ENCODE assay signal across 21 mouse cellular contexts in genomic region chr2:104981712-104982111, GRCm38 (mm10). TPM values are rescaled to one million over a fixed set of nuclear protein-coding genes. Genes with fewer than 3 reads are reported as not detected.
DNase-seq lines count a peak whose midpoint lies in the region; ATAC-seq and TF ChIP-seq lines count a peak whose summit lies in the region.
"Had no signal": no experiment of that assay in that cellular context is flagged by ENCODE, and none has a peak within 500 bp of the region (broad histone marks: within the 10 kb centered on the region; RNA-seq: fewer than 3 reads in every experiment).

No protein-coding gene starts in this region.

- no peak overlapping the region for H3K4me3 ChIP-seq in heart, embryonic 12.5 days
- H3K4me3 ChIP-seq in stomach, embryonic 14.5 days (ENCODE audit: low read depth, low read length): no peak overlapping the region
- no peak overlapping the region for H3K4me3 ChIP-seq in stomach, postnatal 0 days (ENCODE audit: low read depth, low read length)
- no peak overlapping the region for H3K4me3 ChIP-seq in neural tube, embryonic 15.5 days (replicated peaks)
- H3K4me3 ChIP-seq: embryonic facial prominence, embryonic 13.5 days; erythroblast, embryonic 14.5 days; heart, embryonic 10.5 days; layer of hippocampus, adult 2 months had no signal

- H3K4me1 ChIP-seq in heart, embryonic 12.5 days (replicated peaks): 0 out of 2 replicates have a peak, but pooled peaks cover 2% of the 10 kb centered on the region
- no peaks in the 10 kb centered on the region for H3K4me1 ChIP-seq in stomach, embryonic 14.5 days (ENCODE audit: control insufficient read depth, insufficient read depth, low read length)
- no peaks in the 10 kb centered on the region for H3K4me1 ChIP-seq in stomach, postnatal 0 days (replicated peaks; ENCODE audit: control insufficient read depth, insufficient read depth)
- H3K4me1 ChIP-seq in neural tube, embryonic 15.5 days: no peaks in the 10 kb centered on the region
- H3K4me1 ChIP-seq: embryonic facial prominence, embryonic 13.5 days; heart, embryonic 10.5 days had no signal

- no peak overlapping the region for H3K27ac ChIP-seq in heart, embryonic 12.5 days (ENCODE audit: poor library complexity, severe bottlenecking)
- H3K27ac ChIP-seq in stomach, embryonic 14.5 days (ENCODE audit: low read length): no peak overlapping the region
- no peak overlapping the region for H3K27ac ChIP-seq in stomach, postnatal 0 days (replicated peaks)
- no peak overlapping the region for H3K27ac ChIP-seq in neural tube, embryonic 15.5 days (replicated peaks)
- H3K27ac ChIP-seq: embryonic facial prominence, embryonic 13.5 days; heart, embryonic 10.5 days; hindbrain, postnatal 0 days; layer of hippocampus, adult 2 months had no signal

- H3K36me3 ChIP-seq in heart, embryonic 12.5 days: no peaks in the 10 kb centered on the region
- H3K36me3 ChIP-seq in stomach, embryonic 14.5 days (ENCODE audit: control insufficient read depth, insufficient read depth, low read length): no peaks in the 10 kb centered on the region
- no peaks in the 10 kb centered on the region for H3K36me3 ChIP-seq in stomach, postnatal 0 days (ENCODE audit: control insufficient read depth, insufficient read depth, low read length)
- no peaks in the 10 kb centered on the region for H3K36me3 ChIP-seq in neural tube, embryonic 15.5 days
- H3K36me3 ChIP-seq: embryonic facial prominence, embryonic 13.5 days; heart, embryonic 10.5 days had no signal

- H3K27me3 ChIP-seq in heart, embryonic 12.5 days (replicated peaks): no peaks in the 10 kb centered on the region
- H3K27me3 ChIP-seq in stomach, embryonic 14.5 days (ENCODE audit: control insufficient read depth, insufficient read depth, low read length): no peaks in the 10 kb centered on the region
- no peaks in the 10 kb centered on the region for H3K27me3 ChIP-seq in stomach, postnatal 0 days (ENCODE audit: control insufficient read depth, insufficient read depth, low read length)
- H3K27me3 ChIP-seq in neural tube, embryonic 15.5 days (replicated peaks): no peaks in the 10 kb centered on the region
- H3K27me3 ChIP-seq: embryonic facial prominence, embryonic 13.5 days had no signal

- no peak overlapping the region for H3K4me2 ChIP-seq in heart, embryonic 12.5 days
- H3K4me2 ChIP-seq in stomach, embryonic 14.5 days (replicated peaks; ENCODE audit: low read depth, low read length): no peak overlapping the region
- H3K4me2 ChIP-seq in stomach, postnatal 0 days (replicated peaks; ENCODE audit: low read depth): no peak overlapping the region
- no peak overlapping the region for H3K4me2 ChIP-seq in neural tube, embryonic 15.5 days
- H3K4me2 ChIP-seq: embryonic facial prominence, embryonic 13.5 days; liver, embryonic 11.5 days had no signal

- TF ChIP-seq EP300 in stomach, postnatal 0 days (optimal IDR thresholded peaks at IDR 0.05): no peak

- H3K9me3 ChIP-seq in heart, embryonic 12.5 days (replicated peaks): no peaks in the 10 kb centered on the region
- H3K9me3 ChIP-seq in stomach, embryonic 14.5 days (ENCODE audit: control insufficient read depth, low read depth, low read length): no peaks in the 10 kb centered on the region
- no peaks in the 10 kb centered on the region for H3K9me3 ChIP-seq in stomach, postnatal 0 days (ENCODE audit: control insufficient read depth, low read length)
- H3K9me3 ChIP-seq in neural tube, embryonic 15.5 days (replicated peaks): no peaks in the 10 kb centered on the region
- H3K9me3 ChIP-seq: embryonic facial prominence, embryonic 13.5 days; heart, embryonic 10.5 days had no signal

- no peak overlapping the region for H3K9ac ChIP-seq in heart, embryonic 12.5 days
- no peak overlapping the region for H3K9ac ChIP-seq in stomach, embryonic 14.5 days (replicated peaks; ENCODE audit: low read depth, low read length)
- H3K9ac ChIP-seq in stomach, postnatal 0 days (ENCODE audit: low read length): no peak overlapping the region
- no peak overlapping the region for H3K9ac ChIP-seq in neural tube, embryonic 15.5 days (replicated peaks)
- H3K9ac ChIP-seq: embryonic facial prominence, embryonic 13.5 days; liver, postnatal 0 days had no signal

- TF ChIP-seq CTCF in stomach, postnatal 0 days (IDR thresholded peaks at IDR 0.05; ENCODE audit: low read depth): no peak

- 31% methylated on average over 2 of the region's 2 CpGs for WGBS in heart, embryonic 12.5 days
- 20% methylated on average over 2 of the region's 2 CpGs for WGBS in stomach, embryonic 14.5 days
- WGBS in stomach, postnatal 0 days: 16% methylated on average over 2 of the region's 2 CpGs
- 4% methylated on average over 2 of the region's 2 CpGs for WGBS in neural tube, embryonic 15.5 days

- ATAC-seq in heart, embryonic 12.5 days (ENCODE audit: insufficient number of reproducible peaks, low FRiP score): no peak
- peak; percentile 23; the same call in 1 of the 2 replicates for ATAC-seq in stomach, embryonic 14.5 days (ENCODE audit: insufficient number of reproducible peaks, insufficient read depth, low FRiP score, low read depth)
- ATAC-seq in stomach, postnatal 0 days (ENCODE audit: low FRiP score, low TSS enrichment): no peak
- no peak for ATAC-seq in neural tube, embryonic 15.5 days (ENCODE audit: low FRiP score)
- ATAC-seq: hindbrain, postnatal 0 days; intestine, embryonic 16.5 days; liver, postnatal 0 days; lung, postnatal 0 days had no signal

- DNase-seq in heart, adult 11 months: peak; percentile 56
- no peak for DNase-seq in stomach, postnatal 0 days (ENCODE audit: low spot score)
- peak; percentile 10 for DNase-seq in embryo, embryonic 11 days
- DNase-seq in cerebellum, adult 18-20 months: no peak
- DNase-seq: adrenal gland, postnatal 10 days; cerebellum, adult 9-10 months; kidney, adult 9 months; kidney, postnatal 25 days; liver, postnatal 0 days; right cerebral cortex, postnatal 14 days had no signal

RNA-seq across cellular contexts. Expression of gene Eif3m, which starts 35.2 kb away (rescaled TPM):
- 207 and 214 TPM in 2 replicates for polyA plus RNA-seq in heart, embryonic 12.5 days (2016; fragmentation: Nextera tagmentation; extraction: Ambion mirVana)
- polyA plus RNA-seq in stomach, embryonic 14.5 days (2014; fragmentation: Nextera tagmentation; extraction: Ambion mirVana): 300 and 304 TPM in 2 replicates
- 213 and 215 TPM in 2 replicates for polyA plus RNA-seq in stomach, postnatal 0 days (2015; fragmentation: Nextera tagmentation; extraction: Ambion mirVana)
- polyA plus RNA-seq in neural tube, embryonic 15.5 days (2015; fragmentation: Nextera tagmentation; extraction: Ambion mirVana): 167 and 189 TPM in 2 replicates

Comparison
In these comparisons a context has a peak if more than half of its experiments do, and no peak if none do; other contexts are left out.
1. DNase-seq: peak in heart, adult 11 months (single experiment) and embryo, embryonic 11 days (single experiment); none in stomach, postnatal 0 days (single experiment) and cerebellum, adult 18-20 months (0 of 2).